Mouse (Mus musculus): ENCODE measurements around the gene Gm2030. TPM values are rescaled to one million over a fixed set of nuclear protein-coding genes. Genes with fewer than 3 reads are reported as not detected.

Gene Gm2030
- polyA plus RNA-seq (2017; shearing (Covaris generic)), result not detected

DNA sequence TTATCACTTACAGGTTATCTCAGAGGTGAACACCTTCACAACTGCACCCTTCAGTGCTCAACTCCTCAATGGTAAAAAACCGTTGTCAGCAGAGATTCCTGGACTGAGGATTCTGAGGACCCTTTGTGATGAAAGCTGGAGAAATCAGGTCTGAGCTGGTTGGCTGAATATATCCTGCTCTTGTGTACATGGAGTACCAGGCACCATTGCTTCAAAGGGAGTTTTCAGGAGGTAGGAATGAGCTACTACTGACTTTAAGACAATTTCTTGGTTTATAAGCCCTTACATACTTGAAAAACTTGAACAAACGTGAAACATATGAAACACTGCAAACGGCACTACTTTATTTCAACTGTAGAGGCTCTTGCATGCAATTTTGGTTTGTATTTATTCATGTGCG lies at the start of gene Gm2030:
Gene Gm2030 (minus strand): TSS at position 101 of the 400 bp plus-strand sequence.

Other genes with a start within 250 kb of the Gm2030 start
- not detected for gene Gm2012, start 78.7 kb downstream of the Gm2030 start, polyA plus RNA-seq (2017; shearing (Covaris generic))
- gene Slx, start 235.5 kb upstream of the Gm2030 start, polyA plus RNA-seq (2017; shearing (Covaris generic)), result under 1 TPM in 1 of 2 experiments, not detected in 1; 0.39 TPM

Data from inflammation-experienced regulatory T-cells (primary cell).